Mouse (Mus musculus): Measurements from ENCODE around the gene Gm43951.

DNA sequence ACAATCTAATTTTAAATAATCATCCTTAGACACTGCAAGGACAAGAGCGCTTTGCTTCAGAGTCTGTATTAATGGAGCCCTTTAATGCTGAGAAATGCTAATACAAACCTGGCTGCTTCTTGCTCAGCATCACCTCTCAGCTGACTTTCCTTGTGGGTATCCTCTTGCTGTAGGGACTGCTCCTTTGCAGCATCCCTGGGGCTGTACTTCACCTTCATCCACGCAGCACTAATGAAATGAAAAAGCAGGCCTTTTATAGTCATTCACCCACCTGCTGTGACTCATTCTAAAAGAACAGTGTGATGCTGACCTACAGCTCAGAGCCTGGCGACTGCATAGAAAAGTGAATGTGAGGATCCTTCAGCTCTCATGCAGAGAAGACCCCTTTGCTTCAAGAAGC lies 30.1 kb downstream of the Gm43951 start:
- TF ChIP-seq POLR2A (IDR thresholded peaks at IDR 0.05; ENCODE audit: low read depth, low read length) = no peak
- no peak for TF ChIP-seq CTCF (IDR thresholded peaks at IDR 0.05; ENCODE audit: extremely low read depth, insufficient read depth, insufficient read length, insufficient replicate concordance)
